Mouse (Mus musculus) MEL (cell line): ENCODE data around the gene Celf2. TPM values are rescaled to one million over a fixed set of nuclear protein-coding genes. Genes with fewer than 3 reads are reported as not detected.

ENCODE experiments used
- DNase-seq: peaks from one replicate; pipeline ENCODE4 v3.0.0; 2011; ENCODE audit warnings: low read depth, low spot score
- H3K27ac ChIP-seq: 2 replicates; pipeline ENCODE4 v1.5.1; 2012; ENCODE audit warnings: low read depth, mild to moderate bottlenecking, control low read depth, low read length, moderate library complexity; ENCODE audit not compliant: control insufficient read depth
- H3K27me3 ChIP-seq, 2 experiments: fragments of 150-350 bp in 1 of 2; sonication (generic) in 1 of 2; 2 replicates each; pipeline ENCODE4 v1.6.1; 2012; ENCODE audit warnings: low read length in 2 of 2, mild to moderate bottlenecking in 2 of 2, improper control_type of control experiment in 1 of 2, moderate library complexity in 1 of 2; ENCODE audit not compliant: insufficient read depth in 2 of 2, control insufficient read depth in 1 of 2
- H3K36me3 ChIP-seq, 2 experiments: 2 replicates each; pipeline ENCODE4 v1.6.1; 2012 to 2014; ENCODE audit warnings: low read length in 2 of 2, improper control_type of control experiment in 1 of 2, inconsistent platforms in 1 of 2, mild to moderate bottlenecking in 1 of 2; ENCODE audit not compliant: insufficient read depth in 2 of 2, control insufficient read depth in 1 of 2
- H3K4me1 ChIP-seq, 2 experiments: fragments of 150-350 bp in 1 of 2; sonication (generic) in 1 of 2; 2 replicates each; pipeline ENCODE4 v1.6.1; 2012; ENCODE audit warnings: low read length in 2 of 2, improper control_type of control experiment in 1 of 2, mild to moderate bottlenecking in 1 of 2; ENCODE audit not compliant: insufficient read depth in 2 of 2, control insufficient read depth in 1 of 2
- H3K4me3 ChIP-seq, 2 experiments: fragments of 150-350 bp in 1 of 2; sonication (generic) in 1 of 2; 2 replicates each; pipeline ENCODE4 v1.5.1; 2012; ENCODE audit warnings: low read depth in 2 of 2, low read length in 2 of 2, mild to moderate bottlenecking in 2 of 2, moderate library complexity in 2 of 2, control low read depth in 1 of 2, improper control_type of control experiment in 1 of 2; ENCODE audit not compliant: control insufficient read depth in 1 of 2, insufficient read depth in 1 of 2
- H3K79me2 ChIP-seq: 2 replicates; pipeline ENCODE4 v1.6.1; 2012; ENCODE audit warnings: mild to moderate bottlenecking, low read length, moderate library complexity; ENCODE audit not compliant: control insufficient read depth, poor library complexity, insufficient read depth
- H3K9ac ChIP-seq: 2 replicates; pipeline ENCODE4 v1.6.1; 2012; ENCODE audit warnings: low read depth, mild to moderate bottlenecking, control low read depth, low read length, moderate library complexity; ENCODE audit not compliant: control insufficient read depth, poor library complexity, severe bottlenecking
- H3K9me3 ChIP-seq: fragments of 150-350 bp; sonication (generic); replicated peaks from 2 replicates; pipeline ENCODE4 v1.6.1; 2012; ENCODE audit warnings: mild to moderate bottlenecking, low read length, improper control_type of control experiment, moderate library complexity; ENCODE audit not compliant: insufficient read depth
- CHD1 ChIP-seq: IDR thresholded peaks from 2 replicates; pipeline ENCODE4 v1.6.1; 2012; ENCODE audit warnings: low read depth, mild to moderate bottlenecking, inconsistent platforms, low read length, improper control_type of control experiment
- E2F4 ChIP-seq: IDR thresholded peaks from 2 replicates; pipeline ENCODE4 v1.6.1; 2011; ENCODE audit warnings: low read depth, low read length, improper control_type of control experiment, borderline replicate concordance
- GATA1 ChIP-seq: IDR thresholded peaks from 2 replicates; pipeline ENCODE4 v1.6.1; 2011; ENCODE audit warnings: low read depth, low read length, improper control_type of control experiment
- MAZ ChIP-seq: IDR thresholded peaks from 2 replicates; pipeline ENCODE4 v1.6.1; 2012; ENCODE audit warnings: low read depth, mild to moderate bottlenecking, inconsistent platforms, low read length, improper control_type of control experiment
- NRF1 ChIP-seq: IDR thresholded peaks from 2 replicates; pipeline ENCODE4 v1.6.1; 2014; ENCODE audit warnings: low read depth, mild to moderate bottlenecking, inconsistent platforms, low read length, improper control_type of control experiment, moderate library complexity; ENCODE audit not compliant: poor library complexity, insufficient read depth, severe bottlenecking
- POLR2AphosphoS5 ChIP-seq: IDR thresholded peaks from 2 replicates; pipeline ENCODE4 v1.6.1; 2012; ENCODE audit warnings: low read depth, borderline replicate concordance, mild to moderate bottlenecking, inconsistent platforms, low read length, moderate library complexity, mixed read lengths
- RAD21 ChIP-seq: IDR thresholded peaks from 2 replicates; pipeline ENCODE4 v1.6.1; 2011; ENCODE audit warnings: mild to moderate bottlenecking, low read depth, low read length, improper control_type of control experiment
- TAL1 ChIP-seq: IDR thresholded peaks from 2 replicates; pipeline ENCODE4 v1.6.1; 2012; ENCODE audit warnings: mild to moderate bottlenecking, inconsistent platforms, low read length, moderate library complexity, mixed read lengths
- TCF12 ChIP-seq: IDR thresholded peaks from 2 replicates; pipeline ENCODE4 v1.6.1; 2014; ENCODE audit warnings: low read depth, mild to moderate bottlenecking, inconsistent platforms, low read length, improper control_type of control experiment, moderate library complexity
- UBTF ChIP-seq: IDR thresholded peaks from 2 replicates; pipeline ENCODE4 v1.6.1; 2012; ENCODE audit warnings: low read depth, mild to moderate bottlenecking, inconsistent platforms, low read length, improper control_type of control experiment, moderate library complexity, borderline replicate concordance; ENCODE audit not compliant: insufficient read depth
- USF2 ChIP-seq, 2 experiments: IDR thresholded peaks; 2 replicates each; pipeline ENCODE4 v1.6.1; 2011 to 2012; ENCODE audit warnings: improper control_type of control experiment in 2 of 2, low read length in 2 of 2, borderline replicate concordance in 1 of 2, inconsistent platforms in 1 of 2, low read depth in 1 of 2, mild to moderate bottlenecking in 1 of 2; ENCODE audit not compliant: insufficient read depth in 1 of 2
- ZKSCAN1 ChIP-seq: IDR thresholded peaks from 2 replicates; pipeline ENCODE4 v1.6.1; 2012; ENCODE audit warnings: low read depth, mild to moderate bottlenecking, inconsistent platforms, low read length, improper control_type of control experiment, moderate library complexity
- ZNF384 ChIP-seq: IDR thresholded peaks from 2 replicates; pipeline ENCODE4 v1.6.1; 2012; ENCODE audit warnings: low read depth, mild to moderate bottlenecking, inconsistent platforms, low read length, improper control_type of control experiment
- polyA plus RNA-seq, 2 experiments: library from polyadenylated mRNA; stranded (reverse) in 1 of 2; unstranded in 1 of 2; fragments of >175 nt in 1 of 2; fragments of >200 nt in 1 of 2; gene quantifications; 2 replicates each; pipeline versions ENCODE4 v1.2.1 to v1.2.4; 2012; ENCODE audit warnings: low replicate concordance in 2 of 2, low read depth in 1 of 2; ENCODE audit not compliant: insufficient read length in 2 of 2, insufficient read depth in 1 of 2, missing spikeins in 1 of 2
- total RNA-seq: library from RNA; depleted of rRNA; stranded (reverse); fragments of 300-350 nt; gene quantifications from 2 replicates; pipeline ENCODE4 v1.2.3, GENCODE M21; 2012

The Celf2 gene
- total and polyA plus RNA-seq, 3 experiments, result 8.9 to 16.7 TPM; not detected in 1

- Histone ChIP-seq H3K36me3 (no peaks in the 10 kb centered on the region; a peak in 1 of 4 replicates), H3K79me2 (no peaks in the 10 kb centered on the region), H3K4me3 (no peak overlapping the region), H3K27me3 (no peaks in the 10 kb centered on the region), H3K4me1 (no peaks in the 10 kb centered on the region), H3K27ac (no peak overlapping the region), H3K9me3 (no peaks in the 10 kb centered on the region), H3K9ac (no peak overlapping the region)
- TF ChIP-seq NRF1, result no peak
- no peak for TF ChIP-seq POLR2AphosphoS5
- no peak for TF ChIP-seq USF2 (IDR thresholded peaks at IDR 0.05; ENCODE audit: borderline replicate concordance in 1 of 2, insufficient read depth in 1 of 2, low read depth in 1 of 2, low read length in 2 of 2)
- TF ChIP-seq TAL1, result no peak
- TF ChIP-seq GATA1, result no peak
- TF ChIP-seq TCF12, result no peak
- TF ChIP-seq RAD21, result no peak
- TF ChIP-seq ZNF384, result no peak
- no peak for DNase-seq
Observed at GRCm38 (mm10) chr2:6623802-6624201, 885.6 kb downstream of the Celf2 start.

DNA sequence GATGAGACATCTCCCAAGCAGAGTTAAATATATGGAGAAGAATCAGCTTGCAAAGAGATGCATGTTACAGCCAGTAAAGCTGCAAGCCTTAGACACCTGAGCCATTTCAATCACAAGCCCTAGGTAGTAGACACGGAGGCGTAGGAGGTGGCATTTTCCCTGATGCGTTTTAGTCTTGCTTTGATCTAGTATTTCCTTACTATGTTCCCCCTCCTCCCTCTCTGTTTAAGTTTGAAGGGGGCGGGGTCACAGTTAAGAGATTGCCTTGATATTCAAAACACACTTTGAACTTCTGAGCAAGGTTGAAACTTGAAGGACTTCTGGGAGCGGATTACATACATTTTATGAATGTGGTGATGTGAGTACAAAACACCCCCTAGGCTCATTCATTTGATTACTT lies 887.3 kb downstream of the Celf2 start:
- H3K79me2 ChIP-seq, result no peaks in the 10 kb centered on the region
- no peak overlapping the region for H3K27ac ChIP-seq
- H3K4me1 ChIP-seq, result no peaks in the 10 kb centered on the region
- no peak for DNase-seq
- no peak overlapping the region for H3K9ac ChIP-seq
- TF ChIP-seq ZKSCAN1 (no peak), NRF1 (no peak), ZNF384 (no peak)
- H3K4me3 ChIP-seq, result no peak overlapping the region
- no peaks in the 10 kb centered on the region for H3K9me3 ChIP-seq
- no peaks in the 10 kb centered on the region for H3K27me3 ChIP-seq
- no peaks in the 10 kb centered on the region; a peak in 1 of 4 replicates for H3K36me3 ChIP-seq

GRCm38 (mm10) chr2:6618856-6619255 lies 890.5 kb downstream of the Celf2 start:
- TF ChIP-seq UBTF (no peak), ZNF384 (no peak), TCF12 (no peak), POLR2AphosphoS5 (no peak), MAZ (no peak), E2F4 (no peak), CHD1 (no peak)
- TF ChIP-seq, all 39 proteins: peak for 0
- Histone ChIP-seq H3K9ac (no peak overlapping the region), H3K4me3 (no peak overlapping the region), H3K4me1 (no peaks in the 10 kb centered on the region), H3K79me2 (no peaks in the 10 kb centered on the region), H3K36me3 (no peaks in the 10 kb centered on the region; a peak in 1 of 4 replicates), H3K9me3 (no peaks in the 10 kb centered on the region), H3K27ac (no peak overlapping the region), H3K27me3 (no peaks in the 10 kb centered on the region)
- DNase-seq, result no peak
